Mouse (Mus musculus) heart, adult 8-10 months (tissue): ENCODE data around the gene Tceal7. TPM values are rescaled to one million over a fixed set of nuclear protein-coding genes. Genes with fewer than 3 reads are reported as not detected.
"Not testable (repeated sequence)": the region's sequence is repeated elsewhere in the genome, so short reads cannot be mapped to it uniquely, and the experiment has no call there.

ENCODE experiments used
- DNase-seq: peaks from one replicate; pipeline ENCODE4 v3.0.0; 2022; ENCODE audit warnings: low spot score
- microRNA-seq: library from miRNA; unstranded; fragments of <30 nt; microRNA quantifications from one replicate; pipeline ENCODE4 v1.2.0, GENCODE M21; 2022
- total RNA-seq, 4 experiments: library from RNA; stranded (reverse); gene quantifications; 2 replicates each; pipeline ENCODE4 v1.2.4; 2022

The Tceal7 gene
- total RNA-seq, 4 experiments from 2014 or later = 0.75 to 1.0 (median 0.97) TPM; not detected in 1

GRCm38 (mm10) chrX:136248811-136249210, 34.2 kb downstream of the Tceal7 start:
- no peak for DNase-seq

- DNase-seq = no peak
Observed at GRCm38 (mm10) chrX:136249671-136250070, 35.1 kb downstream of the Tceal7 start.

GRCm38 (mm10) chrX:136252023-136252729, 37.6 kb downstream of the Tceal7 start:
- DNase-seq = no peak

GRCm38 (mm10) chrX:136267720-136268119, 53.1 kb downstream of the Tceal7 start:
- DNase-seq = no peak

- DNase-seq = no peak
Observed at GRCm38 (mm10) chrX:136268173-136268572, 53.6 kb downstream of the Tceal7 start.

GRCm38 (mm10) chrX:136269743-136270392, 55.3 kb downstream of the Tceal7 start, which contains the start of gene Bex3:
TSS of gene Bex3 (plus strand) at chrX:136270253.
- DNase-seq = not testable (repeated sequence)

GRCm38 (mm10) chrX:136270393-136271111, 56.0 kb downstream of the Tceal7 start:
- not testable (repeated sequence) for DNase-seq

- no peak for DNase-seq
Observed at GRCm38 (mm10) chrX:136274542-136274941, 60.0 kb downstream of the Tceal7 start.

GRCm38 (mm10) chrX:136275386-136275785, 60.8 kb downstream of the Tceal7 start:
- no peak for DNase-seq

Small RNA genes lying within 50 kb of the gene (microRNA-seq; reads per million reads assigned to microRNA genes)
- not detected for gene Mir6383

Other genes with a start within 250 kb of the Tceal7 start
- gene Arxes2, start 221.0 kb upstream of the Tceal7 start, total RNA-seq = 1 to 10 TPM in 2 of 4 experiments, under 1 TPM in 2; 0.43 to 1.2 (median 0.91) TPM
- gene Arxes1, start 181.4 kb upstream of the Tceal7 start, total RNA-seq = under 1 TPM in 3 of 4 experiments, not detected in 1; 0.20 to 0.50 (median 0.22) TPM
- gene Bex2, start 146.5 kb upstream of the Tceal7 start, total RNA-seq = not detected
- gene Nxf3, start 129.5 kb upstream of the Tceal7 start, total RNA-seq = under 1 TPM in 1 of 4 experiments, not detected in 3; 0.08 TPM
- gene Bex4, start 75.8 kb upstream of the Tceal7 start, total RNA-seq = 1 to 10 TPM in 2 of 4 experiments, under 1 TPM in 1, not detected in 1; 0.88 to 1.5 (median 1.5) TPM
- gene Tceal8, start 42.4 kb upstream of the Tceal7 start, total RNA-seq = 10 to 100 TPM in 3 of 4 experiments, 1 to 10 TPM in 1; 7.5 to 15.7 (median 13.2) TPM
- gene Tceal5, start 10.9 kb upstream of the Tceal7 start, total RNA-seq = not detected
- 1 to 10 TPM; 1.7 to 5.2 (median 2.7) TPM for gene Bex1, start 734 bp downstream of the Tceal7 start, total RNA-seq
- 10 to 100 TPM; 14.8 to 24.2 (median 19.7) TPM for gene Tceal9, start 30.3 kb downstream of the Tceal7 start, total RNA-seq
- 10 to 100 TPM in 1 of 4 experiments, 1 to 10 TPM in 3; 3.8 to 10.3 (median 6.9) TPM for gene Bex3, start 55.5 kb downstream of the Tceal7 start, total RNA-seq